Mouse (Mus musculus): ENCODE data around the gene Atg4d. TPM values are rescaled to one million over a fixed set of nuclear protein-coding genes. Genes with fewer than 3 reads are reported as not detected.
A peak's percentile ranks its signal among the peaks of the same experiment; 100 is the strongest.
"Not testable (repeated sequence)": the region's sequence is repeated elsewhere in the genome, so short reads cannot be mapped to it uniquely, and the experiment has no call there.

Atg4d gene
- polyA plus RNA-seq, 1 experiment from 2014 or later: 62.3 TPM

- Histone ChIP-seq H3K4me1 (ENCODE audit: control insufficient read depth, insufficient read depth, low read length) (peaks cover 31% of the 10 kb centered on the region), H3K36me3 (ENCODE audit: control insufficient read depth, insufficient read depth, low read length) (peaks cover 11% of the 10 kb centered on the region), H3K9ac (ENCODE audit: low read depth, low read length) (peak overlapping the region; percentile 81), H3K4me3 (ENCODE audit: low read length) (peak overlapping the region; percentile 68), H3K4me2 (ENCODE audit: low read depth, low read length) (peak overlapping the region; percentile 66), H3K9me3 (ENCODE audit: control insufficient read depth, low read length) (no peaks in the 10 kb centered on the region), H3K27me3 (replicated peaks; ENCODE audit: control insufficient read depth, insufficient read depth, low read length) (no peaks in the 10 kb centered on the region), H3K27ac (ENCODE audit: low read length) (peak overlapping the region; percentile 43)
- peak; percentile 37 for ATAC-seq
- WGBS: 5% methylated on average over 11 of the region's 11 CpGs
Observed at GRCm38 (mm10) chr9:21265611-21266010, 518 bp downstream of the Atg4d start.

GRCm38 (mm10) chr9:21266889-21267288 is 1.8 kb downstream of the Atg4d start:
- Histone ChIP-seq H3K4me2 (ENCODE audit: low read depth, low read length) (0 out of 2 replicates have a peak overlapping the region, but pooled peaks have one; percentile 66), H3K27ac (ENCODE audit: low read length) (no peak overlapping the region), H3K9me3 (ENCODE audit: control insufficient read depth, low read length) (no peaks in the 10 kb centered on the region), H3K4me1 (ENCODE audit: control insufficient read depth, insufficient read depth, low read length) (peaks cover 24% of the 10 kb centered on the region), H3K4me3 (ENCODE audit: low read length) (no peak overlapping the region), H3K27me3 (replicated peaks; ENCODE audit: control insufficient read depth, insufficient read depth, low read length) (no peaks in the 10 kb centered on the region), H3K36me3 (ENCODE audit: control insufficient read depth, insufficient read depth, low read length) (peaks cover 11% of the 10 kb centered on the region), H3K9ac (ENCODE audit: low read depth, low read length) (no peak overlapping the region)
- WGBS: 87% methylated on average over 5 of the region's 5 CpGs
- ATAC-seq: no peak

- no peak for ATAC-seq
- Histone ChIP-seq H3K4me3 (ENCODE audit: low read length) (no peak overlapping the region), H3K27me3 (replicated peaks; ENCODE audit: control insufficient read depth, insufficient read depth, low read length) (no peaks in the 10 kb centered on the region), H3K4me1 (ENCODE audit: control insufficient read depth, insufficient read depth, low read length) (peaks cover 22% of the 10 kb centered on the region), H3K9me3 (ENCODE audit: control insufficient read depth, low read length) (no peaks in the 10 kb centered on the region), H3K4me2 (ENCODE audit: low read depth, low read length) (no peak overlapping the region), H3K27ac (ENCODE audit: low read length) (no peak overlapping the region), H3K9ac (ENCODE audit: low read depth, low read length) (no peak overlapping the region), H3K36me3 (ENCODE audit: control insufficient read depth, insufficient read depth, low read length) (peaks cover 25% of the 10 kb centered on the region)
- WGBS: 93% methylated on average over 16 of the region's 16 CpGs
Observed at GRCm38 (mm10) chr9:21268305-21268704, 3.2 kb downstream of the Atg4d start.

- H3K9ac ChIP-seq (ENCODE audit: low read depth, low read length); H3K27ac ChIP-seq (ENCODE audit: low read length); ATAC-seq; H3K4me3 ChIP-seq (ENCODE audit: low read length); H3K4me2 ChIP-seq (ENCODE audit: low read depth, low read length); H3K27me3 ChIP-seq (replicated peaks; ENCODE audit: control insufficient read depth, insufficient read depth, low read length); H3K9me3 ChIP-seq (ENCODE audit: control insufficient read depth, low read length): not testable (repeated sequence)
- Histone ChIP-seq H3K4me1 (ENCODE audit: control insufficient read depth, insufficient read depth, low read length) (peaks cover 18% of the 10 kb centered on the region), H3K36me3 (ENCODE audit: control insufficient read depth, insufficient read depth, low read length) (peaks cover 25% of the 10 kb centered on the region)
- WGBS: 68% methylated on average over 5 of the region's 5 CpGs
Observed at GRCm38 (mm10) chr9:21269590-21269989, 4.5 kb downstream of the Atg4d start.

- Histone ChIP-seq H3K36me3 (ENCODE audit: control insufficient read depth, insufficient read depth, low read length) (peaks cover 43% of the 10 kb centered on the region), H3K4me2 (ENCODE audit: low read depth, low read length) (no peak overlapping the region), H3K4me3 (ENCODE audit: low read length) (no peak overlapping the region), H3K9me3 (ENCODE audit: control insufficient read depth, low read length) (no peaks in the 10 kb centered on the region), H3K4me1 (ENCODE audit: control insufficient read depth, insufficient read depth, low read length) (0 out of 2 replicates have a peak, but pooled peaks cover 1% of the 10 kb centered on the region), H3K27ac (ENCODE audit: low read length) (no peak overlapping the region), H3K9ac (ENCODE audit: low read depth, low read length) (no peak overlapping the region), H3K27me3 (replicated peaks; ENCODE audit: control insufficient read depth, insufficient read depth, low read length) (no peaks in the 10 kb centered on the region)
- 93% methylated on average over 9 of the region's 9 CpGs for WGBS
- ATAC-seq: no peak
Observed at GRCm38 (mm10) chr9:21272391-21272790, 7.3 kb downstream of the Atg4d start.

- ATAC-seq: no peak
- Histone ChIP-seq H3K36me3 (ENCODE audit: control insufficient read depth, insufficient read depth, low read length) (peaks cover 48% of the 10 kb centered on the region), H3K4me3 (ENCODE audit: low read length) (no peak overlapping the region), H3K9me3 (ENCODE audit: control insufficient read depth, low read length) (no peaks in the 10 kb centered on the region), H3K27ac (ENCODE audit: low read length) (no peak overlapping the region), H3K27me3 (replicated peaks; ENCODE audit: control insufficient read depth, insufficient read depth, low read length) (no peaks in the 10 kb centered on the region), H3K4me1 (ENCODE audit: control insufficient read depth, insufficient read depth, low read length) (no peaks in the 10 kb centered on the region), H3K9ac (ENCODE audit: low read depth, low read length) (no peak overlapping the region), H3K4me2 (ENCODE audit: low read depth, low read length) (no peak overlapping the region)
- WGBS: 87% methylated on average over 8 of the region's 8 CpGs
Observed at GRCm38 (mm10) chr9:21273094-21273493, 8.0 kb downstream of the Atg4d start.

GRCm38 (mm10) chr9:21273520-21274228 is 8.6 kb downstream of the Atg4d start:
- Histone ChIP-seq H3K27me3 (replicated peaks; ENCODE audit: control insufficient read depth, insufficient read depth, low read length) (no peaks in the 10 kb centered on the region), H3K9me3 (ENCODE audit: control insufficient read depth, low read length) (no peaks in the 10 kb centered on the region), H3K36me3 (ENCODE audit: control insufficient read depth, insufficient read depth, low read length) (peaks cover 44% of the 10 kb centered on the region), H3K27ac (ENCODE audit: low read length) (no peak overlapping the region), H3K4me2 (ENCODE audit: low read depth, low read length) (no peak overlapping the region), H3K9ac (ENCODE audit: low read depth, low read length) (no peak overlapping the region), H3K4me1 (ENCODE audit: control insufficient read depth, insufficient read depth, low read length) (no peaks in the 10 kb centered on the region), H3K4me3 (ENCODE audit: low read length) (no peak overlapping the region)
- no peak for ATAC-seq
- WGBS: 85% methylated on average over 7 of the region's 7 CpGs

GRCm38 (mm10) chr9:21274336-21274735 is 9.2 kb downstream of the Atg4d start:
- WGBS: 91% methylated on average over 3 of the region's 3 CpGs
- Histone ChIP-seq H3K4me3 (ENCODE audit: low read length) (no peak overlapping the region), H3K9ac (ENCODE audit: low read depth, low read length) (no peak overlapping the region), H3K9me3 (ENCODE audit: control insufficient read depth, low read length) (no peaks in the 10 kb centered on the region), H3K27me3 (replicated peaks; ENCODE audit: control insufficient read depth, insufficient read depth, low read length) (no peaks in the 10 kb centered on the region), H3K27ac (ENCODE audit: low read length) (no peak overlapping the region), H3K36me3 (ENCODE audit: control insufficient read depth, insufficient read depth, low read length) (peaks cover 46% of the 10 kb centered on the region), H3K4me2 (ENCODE audit: low read depth, low read length) (no peak overlapping the region), H3K4me1 (ENCODE audit: control insufficient read depth, insufficient read depth, low read length) (no peaks in the 10 kb centered on the region)
- no peak for ATAC-seq

GRCm38 (mm10) chr9:21275013-21275710 is 10.1 kb downstream of the Atg4d start:
- H3K4me2 ChIP-seq (ENCODE audit: low read depth, low read length): no peak overlapping the region
- H3K36me3 ChIP-seq (ENCODE audit: control insufficient read depth, insufficient read depth, low read length): peaks cover 53% of the 10 kb centered on the region
- no peak overlapping the region for H3K9ac ChIP-seq (ENCODE audit: low read depth, low read length)
- 86% methylated on average over 7 of the region's 7 CpGs for WGBS
- no peak overlapping the region for H3K4me3 ChIP-seq (ENCODE audit: low read length)
- no peaks in the 10 kb centered on the region for H3K27me3 ChIP-seq (replicated peaks; ENCODE audit: control insufficient read depth, insufficient read depth, low read length)
- no peak; the same call in 1 of the 2 replicates for ATAC-seq
- no peaks in the 10 kb centered on the region for H3K4me1 ChIP-seq (ENCODE audit: control insufficient read depth, insufficient read depth, low read length)
- no peak overlapping the region for H3K27ac ChIP-seq (ENCODE audit: low read length)
- H3K9me3 ChIP-seq (ENCODE audit: control insufficient read depth, low read length): no peaks in the 10 kb centered on the region
